Mouse (Mus musculus): Measurements from ENCODE around the gene C2cd4d. TPM values are rescaled to one million over a fixed set of nuclear protein-coding genes. Genes with fewer than 3 reads are reported as not detected.

Gene C2cd4d
- polyA plus RNA-seq, 2 experiments = 0.04 to 0.23 TPM

DNA sequence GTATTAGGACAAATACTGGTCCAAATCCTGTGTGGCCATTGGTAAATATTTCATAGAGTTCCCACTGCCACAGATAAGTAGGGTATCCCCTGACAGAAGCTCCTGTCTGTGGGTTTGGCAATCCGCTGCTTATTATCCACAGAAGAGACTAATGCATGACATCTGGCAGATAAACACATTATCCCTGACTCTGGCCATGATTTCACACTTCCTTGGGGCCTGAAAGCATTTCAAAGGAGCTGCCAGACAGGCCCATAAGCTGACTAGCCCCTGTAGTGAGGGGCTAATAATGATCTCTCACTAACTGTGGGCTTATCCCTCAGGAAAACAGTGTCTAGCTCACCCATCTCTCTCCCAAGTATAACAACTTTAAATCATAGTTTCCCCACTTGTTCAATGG, 19.7 kb upstream of the C2cd4d start:
- Histone ChIP-seq H3K27ac (no peak overlapping the region), H3K27me3 (ENCODE audit: control insufficient read depth, insufficient read depth, low read length) (no peaks in the 10 kb centered on the region), H3K9ac (replicated peaks) (no peak overlapping the region), H3K4me3 (ENCODE audit: insufficient read depth in 1 of 2, low read depth in 2 of 2, low read length in 2 of 2) (no peak overlapping the region), H3K4me2 (ENCODE audit: low read depth) (no peak overlapping the region), H3K4me1 (replicated peaks; ENCODE audit: control insufficient read depth in 2 of 2, insufficient read depth in 2 of 2, low read length in 1 of 2) (no peaks in the 10 kb centered on the region), H3K36me3 (replicated peaks; ENCODE audit: control insufficient read depth, insufficient read depth, low read depth) (no peaks in the 10 kb centered on the region), H3K9me3 (ENCODE audit: control insufficient read depth, low read length) (no peaks in the 10 kb centered on the region)
- WGBS (ENCODE audit: insufficient replicate concordance) = 26% methylated on average over 1 of the region's 1 CpGs
- TF ChIP-seq EP300 (IDR thresholded peaks at IDR 0.05; ENCODE audit: low read depth) (no peak), CTCF (IDR thresholded peaks at IDR 0.05; ENCODE audit: low read depth) (no peak)
- ATAC-seq (ENCODE audit: insufficient read depth) = no peak
- DNase-seq (ENCODE audit: low read depth in 3 of 3, low spot score in 3 of 3) = no peak

- H3K9ac ChIP-seq (replicated peaks) = no peak overlapping the region
- no peaks in the 10 kb centered on the region for H3K4me1 ChIP-seq (replicated peaks; ENCODE audit: control insufficient read depth in 2 of 2, insufficient read depth in 2 of 2, low read length in 1 of 2)
- TF ChIP-seq EP300 (IDR thresholded peaks at IDR 0.05; ENCODE audit: low read depth) = no peak
- no peak for TF ChIP-seq CTCF (IDR thresholded peaks at IDR 0.05; ENCODE audit: low read depth)
- DNase-seq (ENCODE audit: low read depth in 3 of 3, low spot score in 3 of 3) (no peak), ATAC-seq (ENCODE audit: insufficient read depth) (no peak)
- WGBS (ENCODE audit: insufficient replicate concordance) = 67% methylated on average over 2 of the region's 2 CpGs
- no peak overlapping the region for H3K4me3 ChIP-seq (ENCODE audit: insufficient read depth in 1 of 2, low read depth in 2 of 2, low read length in 2 of 2)
- no peaks in the 10 kb centered on the region for H3K9me3 ChIP-seq (ENCODE audit: control insufficient read depth, low read length)
- H3K4me2 ChIP-seq (ENCODE audit: low read depth) = no peak overlapping the region
- H3K27ac ChIP-seq = no peak overlapping the region
- no peaks in the 10 kb centered on the region for H3K27me3 ChIP-seq (ENCODE audit: control insufficient read depth, insufficient read depth, low read length)
- H3K36me3 ChIP-seq (replicated peaks; ENCODE audit: control insufficient read depth, insufficient read depth, low read depth) = no peaks in the 10 kb centered on the region
Measured at GRCm38 (mm10) chr3:94344182-94344581, 18.1 kb upstream of the C2cd4d start.

- no peak overlapping the region for H3K4me2 ChIP-seq (ENCODE audit: low read depth)
- ATAC-seq (ENCODE audit: insufficient read depth) (no peak), DNase-seq (ENCODE audit: low read depth in 3 of 3, low spot score in 3 of 3) (no peak)
- H3K4me3 ChIP-seq (ENCODE audit: insufficient read depth in 1 of 2, low read depth in 2 of 2, low read length in 2 of 2) = no peak overlapping the region
- no peaks in the 10 kb centered on the region for H3K9me3 ChIP-seq (ENCODE audit: control insufficient read depth, low read length)
- 60% methylated on average over 3 of the region's 3 CpGs for WGBS (ENCODE audit: insufficient replicate concordance)
- no peak overlapping the region for H3K9ac ChIP-seq (replicated peaks)
- H3K36me3 ChIP-seq (replicated peaks; ENCODE audit: control insufficient read depth, insufficient read depth, low read depth) = no peaks in the 10 kb centered on the region
- H3K27me3 ChIP-seq (ENCODE audit: control insufficient read depth, insufficient read depth, low read length) = no peaks in the 10 kb centered on the region
- TF ChIP-seq EP300 (IDR thresholded peaks at IDR 0.05; ENCODE audit: low read depth) (no peak), CTCF (IDR thresholded peaks at IDR 0.05; ENCODE audit: low read depth) (no peak)
- no peak overlapping the region for H3K27ac ChIP-seq
- no peaks in the 10 kb centered on the region for H3K4me1 ChIP-seq (replicated peaks; ENCODE audit: control insufficient read depth in 2 of 2, insufficient read depth in 2 of 2, low read length in 1 of 2)
Measured at GRCm38 (mm10) chr3:94344897-94345296, 17.3 kb upstream of the C2cd4d start.

DNA sequence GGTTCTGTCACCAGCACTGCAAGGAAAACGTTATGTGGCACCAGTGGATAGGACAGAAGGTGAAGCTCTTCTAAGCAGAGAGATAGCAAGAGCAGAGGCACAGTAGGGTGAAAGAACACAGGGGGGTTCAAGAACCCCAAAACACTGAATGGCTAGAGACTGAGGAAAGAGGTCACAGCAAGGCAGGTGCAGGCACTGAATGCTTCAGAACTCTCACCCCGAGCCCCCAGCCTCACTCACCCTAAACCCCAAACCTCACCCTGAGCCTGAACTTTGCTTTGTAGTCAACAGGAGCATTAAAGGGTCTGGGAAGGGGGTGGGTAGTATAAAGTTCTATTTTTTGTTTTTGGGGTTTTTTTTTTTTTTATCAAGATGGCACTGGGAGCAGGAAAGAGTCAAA, 14.1 kb upstream of the C2cd4d start:
- no peaks in the 10 kb centered on the region for H3K36me3 ChIP-seq (replicated peaks; ENCODE audit: control insufficient read depth, insufficient read depth, low read depth)
- 38% methylated on average over 2 of the region's 2 CpGs for WGBS (ENCODE audit: insufficient replicate concordance)
- TF ChIP-seq EP300 (IDR thresholded peaks at IDR 0.05; ENCODE audit: low read depth) = no peak
- no peak for TF ChIP-seq CTCF (IDR thresholded peaks at IDR 0.05; ENCODE audit: low read depth)
- no peaks in the 10 kb centered on the region for H3K9me3 ChIP-seq (ENCODE audit: control insufficient read depth, low read length)
- DNase-seq (ENCODE audit: low read depth in 3 of 3, low spot score in 3 of 3) (no peak), ATAC-seq (ENCODE audit: insufficient read depth) (no peak)
- no peak overlapping the region for H3K4me2 ChIP-seq (ENCODE audit: low read depth)
- no peaks in the 10 kb centered on the region for H3K27me3 ChIP-seq (ENCODE audit: control insufficient read depth, insufficient read depth, low read length)
- H3K4me3 ChIP-seq (ENCODE audit: insufficient read depth in 1 of 2, low read depth in 2 of 2, low read length in 2 of 2) = no peak overlapping the region
- H3K4me1 ChIP-seq (replicated peaks; ENCODE audit: control insufficient read depth in 2 of 2, insufficient read depth in 2 of 2, low read length in 1 of 2) = no peaks in the 10 kb centered on the region
- no peak overlapping the region for H3K9ac ChIP-seq (replicated peaks)
- H3K27ac ChIP-seq = no peak overlapping the region

DNA sequence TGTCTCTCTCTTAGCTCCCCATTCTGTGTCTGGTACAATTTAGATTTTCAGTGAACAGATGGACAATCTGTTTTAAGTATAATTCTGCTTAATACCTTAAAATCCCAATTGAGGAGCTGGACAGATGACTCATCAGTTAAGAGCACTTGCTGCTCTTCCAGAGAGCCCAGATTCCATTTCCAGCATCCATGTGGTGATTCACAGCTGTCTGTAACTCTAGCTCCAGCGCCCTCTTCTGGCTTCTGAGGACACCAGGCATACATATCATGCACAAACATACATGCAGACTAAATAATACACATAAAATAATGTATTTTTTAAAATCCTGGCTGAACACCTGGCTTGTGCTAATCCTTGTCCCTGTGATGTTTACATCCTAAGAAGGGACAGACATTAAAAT, 1.4 kb upstream of the C2cd4d start:
- Histone ChIP-seq H3K27ac (no peak overlapping the region), H3K9me3 (ENCODE audit: control insufficient read depth, low read length) (no peaks in the 10 kb centered on the region), H3K4me3 (ENCODE audit: insufficient read depth in 1 of 2, low read depth in 2 of 2, low read length in 2 of 2) (no peak overlapping the region), H3K9ac (replicated peaks) (no peak overlapping the region), H3K27me3 (ENCODE audit: control insufficient read depth, insufficient read depth, low read length) (peaks cover 29% of the 10 kb centered on the region), H3K4me1 (replicated peaks; ENCODE audit: control insufficient read depth in 2 of 2, insufficient read depth in 2 of 2, low read length in 1 of 2) (no peaks in the 10 kb centered on the region), H3K4me2 (ENCODE audit: low read depth) (no peak overlapping the region), H3K36me3 (replicated peaks; ENCODE audit: control insufficient read depth, insufficient read depth, low read depth) (no peaks in the 10 kb centered on the region)
- 3% methylated on average over 1 of the region's 1 CpGs for WGBS (ENCODE audit: insufficient replicate concordance)
- TF ChIP-seq EP300 (IDR thresholded peaks at IDR 0.05; ENCODE audit: low read depth) (no peak), CTCF (IDR thresholded peaks at IDR 0.05; ENCODE audit: low read depth) (no peak; the same call in 1 of the 2 replicates)
- DNase-seq (ENCODE audit: low read depth in 3 of 3, low spot score in 3 of 3) (no peak), ATAC-seq (ENCODE audit: insufficient read depth) (no peak)
